Mouse (Mus musculus): Measurements from ENCODE around the gene Efemp2. TPM values are rescaled to one million over a fixed set of nuclear protein-coding genes. Genes with fewer than 3 reads are reported as not detected.

Efemp2 gene
- polyA plus RNA-seq, 1 experiment from 2014 or later, result 16.0 TPM

Other genes starting within 250 kb of the Efemp2 start
- 8.6 TPM in 2 replicates for gene Pacs1, start 200.8 kb upstream of the Efemp2 start, polyA plus RNA-seq (2015; fragmentation: Nextera tagmentation; extraction: Ambion mirVana)
- 113 and 114 TPM in 2 replicates for gene Sf3b2, start 178.5 kb upstream of the Efemp2 start, polyA plus RNA-seq (2015; fragmentation: Nextera tagmentation; extraction: Ambion mirVana)
- gene Gal3st3, start 175.6 kb upstream of the Efemp2 start, polyA plus RNA-seq (2015; fragmentation: Nextera tagmentation; extraction: Ambion mirVana), result 0.06 and 0.09 TPM in 2 replicates
- not detected in 2 replicates for gene Catsper1, start 138.2 kb upstream of the Efemp2 start, polyA plus RNA-seq (2015; fragmentation: Nextera tagmentation; extraction: Ambion mirVana)
- gene Cst6, start 124.4 kb upstream of the Efemp2 start, polyA plus RNA-seq (2015; fragmentation: Nextera tagmentation; extraction: Ambion mirVana), result not detected in 2 replicates
- 26.0 and 26.5 TPM in 2 replicates for gene Eif1ad, start 107.2 kb upstream of the Efemp2 start, polyA plus RNA-seq (2015; fragmentation: Nextera tagmentation; extraction: Ambion mirVana)
- gene Banf1, start 106.8 kb upstream of the Efemp2 start, polyA plus RNA-seq (2015; fragmentation: Nextera tagmentation; extraction: Ambion mirVana), result 216 and 231 TPM in 2 replicates
- 26.5 and 31.5 TPM in 2 replicates for gene Sart1, start 85.3 kb upstream of the Efemp2 start, polyA plus RNA-seq (2015; fragmentation: Nextera tagmentation; extraction: Ambion mirVana)
- 0.46 TPM in 1 of 2 replicates, not detected in the other for gene Tsga10ip, start 71.4 kb upstream of the Efemp2 start, polyA plus RNA-seq (2015; fragmentation: Nextera tagmentation; extraction: Ambion mirVana)
- gene Drap1, start 49.0 kb upstream of the Efemp2 start, polyA plus RNA-seq (2015; fragmentation: Nextera tagmentation; extraction: Ambion mirVana), result 61.1 and 64.6 TPM in 2 replicates
- 17.6 and 19.8 TPM in 2 replicates for gene AI837181, start 48.8 kb upstream of the Efemp2 start, polyA plus RNA-seq (2015; fragmentation: Nextera tagmentation; extraction: Ambion mirVana)
- not detected in 2 replicates for gene Fosl1, start 26.4 kb upstream of the Efemp2 start, polyA plus RNA-seq (2015; fragmentation: Nextera tagmentation; extraction: Ambion mirVana)
- 1.6 TPM in 2 replicates for gene Ccdc85b, start 16.1 kb upstream of the Efemp2 start, polyA plus RNA-seq (2015; fragmentation: Nextera tagmentation; extraction: Ambion mirVana)
- 25.3 and 28.6 TPM in 2 replicates for gene Fibp, start 13.3 kb upstream of the Efemp2 start, polyA plus RNA-seq (2015; fragmentation: Nextera tagmentation; extraction: Ambion mirVana)
- 0.53 and 0.54 TPM in 2 replicates for gene Ctsw, start 5.4 kb upstream of the Efemp2 start, polyA plus RNA-seq (2015; fragmentation: Nextera tagmentation; extraction: Ambion mirVana)
- gene Mus81, start 14.4 kb downstream of the Efemp2 start, polyA plus RNA-seq (2015; fragmentation: Nextera tagmentation; extraction: Ambion mirVana), result 14.0 and 16.4 TPM in 2 replicates
- 992 and 1,073 TPM in 2 replicates for gene Cfl1, start 16.5 kb downstream of the Efemp2 start, polyA plus RNA-seq (2015; fragmentation: Nextera tagmentation; extraction: Ambion mirVana)
- 0.12 TPM in 1 of 2 replicates, not detected in the other for gene 1700020D05Rik, start 29.8 kb downstream of the Efemp2 start, polyA plus RNA-seq (2015; fragmentation: Nextera tagmentation; extraction: Ambion mirVana)
- 6.8 and 7.0 TPM in 2 replicates for gene Snx32, start 36.6 kb downstream of the Efemp2 start, polyA plus RNA-seq (2015; fragmentation: Nextera tagmentation; extraction: Ambion mirVana)
- gene Ovol1, start 86.7 kb downstream of the Efemp2 start, polyA plus RNA-seq (2015; fragmentation: Nextera tagmentation; extraction: Ambion mirVana), result 0.05 TPM in 1 of 2 replicates, not detected in the other
- 3.6 and 4.0 TPM in 2 replicates for gene Ap5b1, start 94.1 kb downstream of the Efemp2 start, polyA plus RNA-seq (2015; fragmentation: Nextera tagmentation; extraction: Ambion mirVana)
- 100 and 122 TPM in 2 replicates for gene Rnaseh2c, start 127.9 kb downstream of the Efemp2 start, polyA plus RNA-seq (2015; fragmentation: Nextera tagmentation; extraction: Ambion mirVana)
- 16.2 and 17.4 TPM in 2 replicates for gene Kat5, start 136.3 kb downstream of the Efemp2 start, polyA plus RNA-seq (2015; fragmentation: Nextera tagmentation; extraction: Ambion mirVana)
- 23.3 and 24.2 TPM in 2 replicates for gene Rela, start 163.5 kb downstream of the Efemp2 start, polyA plus RNA-seq (2015; fragmentation: Nextera tagmentation; extraction: Ambion mirVana)
- 28.2 and 32.5 TPM in 2 replicates for gene Sipa1, start 189.8 kb downstream of the Efemp2 start, polyA plus RNA-seq (2015; fragmentation: Nextera tagmentation; extraction: Ambion mirVana)
- gene Map3k11, start 214.8 kb downstream of the Efemp2 start, polyA plus RNA-seq (2015; fragmentation: Nextera tagmentation; extraction: Ambion mirVana), result 16.8 and 18.4 TPM in 2 replicates
- 9.2 and 12.1 TPM in 2 replicates for gene Pcnx3, start 215.0 kb downstream of the Efemp2 start, polyA plus RNA-seq (2015; fragmentation: Nextera tagmentation; extraction: Ambion mirVana)
- 0.15 and 0.28 TPM in 2 replicates for gene Kcnk7, start 230.4 kb downstream of the Efemp2 start, polyA plus RNA-seq (2015; fragmentation: Nextera tagmentation; extraction: Ambion mirVana)